Mouse (Mus musculus): ENCODE measurements around the gene Pnliprp2. TPM values are rescaled to one million over a fixed set of nuclear protein-coding genes. Genes with fewer than 3 reads are reported as not detected.

Gene Pnliprp2
- polyA plus RNA-seq, 1 experiment = not detected

- Histone ChIP-seq H3K4me3 (replicated peaks; ENCODE audit: insufficient read depth, low read depth, low read length) (no peak overlapping the region), H3K4me1 (ENCODE audit: control insufficient read depth, insufficient read depth, low read length) (no peaks in the 10 kb centered on the region), H3K27ac (ENCODE audit: insufficient read depth, low read length) (no peak overlapping the region), H3K27me3 (ENCODE audit: control insufficient read depth, insufficient read depth, low read length) (no peaks in the 10 kb centered on the region)
- DNase-seq = no peak
- TF ChIP-seq POLR2A (IDR thresholded peaks at IDR 0.05; ENCODE audit: borderline replicate concordance, insufficient read depth, low read length) (no peak), CTCF (IDR thresholded peaks at IDR 0.05; ENCODE audit: borderline replicate concordance, insufficient read depth, low read depth, low read length) (no peak)
- 87% methylated on average over 9 of the region's 9 CpGs for WGBS
Observed at GRCm38 (mm10) chr19:58805191-58805779, 45.8 kb downstream of the Pnliprp2 start.

- 8% methylated on average over 3 of the region's 3 CpGs for WGBS
- DNase-seq = peak; percentile 68 to 78
- Histone ChIP-seq H3K27me3 (ENCODE audit: control insufficient read depth, insufficient read depth, low read length) (no peaks in the 10 kb centered on the region), H3K27ac (ENCODE audit: insufficient read depth, low read length) (no peak overlapping the region), H3K4me3 (replicated peaks; ENCODE audit: insufficient read depth, low read depth, low read length) (no peak overlapping the region), H3K4me1 (ENCODE audit: control insufficient read depth, insufficient read depth, low read length) (no peaks in the 10 kb centered on the region)
- peak; percentile 95 for TF ChIP-seq CTCF (IDR thresholded peaks at IDR 0.05; ENCODE audit: borderline replicate concordance, insufficient read depth, low read depth, low read length)
- no peak for TF ChIP-seq POLR2A (IDR thresholded peaks at IDR 0.05; ENCODE audit: borderline replicate concordance, insufficient read depth, low read length)
Observed at GRCm38 (mm10) chr19:58806364-58806763, 46.8 kb downstream of the Pnliprp2 start.

GRCm38 (mm10) chr19:58808864-58809263 lies 49.3 kb downstream of the Pnliprp2 start:
- TF ChIP-seq CTCF (IDR thresholded peaks at IDR 0.05; ENCODE audit: borderline replicate concordance, insufficient read depth, low read depth, low read length) (no peak), POLR2A (IDR thresholded peaks at IDR 0.05; ENCODE audit: borderline replicate concordance, insufficient read depth, low read length) (no peak)
- WGBS = 87% methylated on average over 6 of the region's 6 CpGs
- DNase-seq = no peak
- Histone ChIP-seq H3K4me1 (ENCODE audit: control insufficient read depth, insufficient read depth, low read length) (no peaks in the 10 kb centered on the region), H3K27ac (ENCODE audit: insufficient read depth, low read length) (no peak overlapping the region), H3K27me3 (ENCODE audit: control insufficient read depth, insufficient read depth, low read length) (no peaks in the 10 kb centered on the region), H3K4me3 (replicated peaks; ENCODE audit: insufficient read depth, low read depth, low read length) (no peak overlapping the region)

DNA sequence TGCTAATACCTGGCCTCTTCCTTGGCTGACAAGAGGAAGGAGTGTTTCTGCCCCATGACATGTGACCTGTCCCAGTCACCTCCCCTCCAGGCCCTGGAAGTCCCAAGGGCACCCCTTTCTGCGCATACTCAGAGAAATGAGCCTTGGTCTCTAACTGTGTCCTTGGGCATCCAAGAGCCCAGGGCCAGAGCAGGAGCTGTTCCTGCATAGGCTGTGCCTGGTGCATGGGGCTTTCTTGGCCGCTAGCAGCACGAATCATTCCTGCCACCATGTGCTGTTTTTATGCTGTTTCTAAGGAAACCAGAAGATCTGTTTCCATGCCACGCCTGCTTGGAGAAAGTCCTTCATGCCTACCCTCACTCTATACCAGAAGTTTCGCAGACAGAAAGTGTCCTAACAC lies 51.0 kb downstream of the Pnliprp2 start:
- Histone ChIP-seq H3K27me3 (ENCODE audit: control insufficient read depth, insufficient read depth, low read length) (no peaks in the 10 kb centered on the region), H3K4me1 (ENCODE audit: control insufficient read depth, insufficient read depth, low read length) (no peaks in the 10 kb centered on the region), H3K4me3 (replicated peaks; ENCODE audit: insufficient read depth, low read depth, low read length) (no peak overlapping the region), H3K27ac (ENCODE audit: insufficient read depth, low read length) (no peak overlapping the region)
- WGBS = 65% methylated on average over 5 of the region's 5 CpGs
- no peak for DNase-seq
- TF ChIP-seq CTCF (IDR thresholded peaks at IDR 0.05; ENCODE audit: borderline replicate concordance, insufficient read depth, low read depth, low read length) (no peak), POLR2A (IDR thresholded peaks at IDR 0.05; ENCODE audit: borderline replicate concordance, insufficient read depth, low read length) (no peak)

- Histone ChIP-seq H3K4me3 (replicated peaks; ENCODE audit: insufficient read depth, low read depth, low read length) (no peak overlapping the region), H3K27ac (ENCODE audit: insufficient read depth, low read length) (no peak overlapping the region), H3K4me1 (ENCODE audit: control insufficient read depth, insufficient read depth, low read length) (no peaks in the 10 kb centered on the region), H3K27me3 (ENCODE audit: control insufficient read depth, insufficient read depth, low read length) (no peaks in the 10 kb centered on the region)
- no peak for TF ChIP-seq CTCF (IDR thresholded peaks at IDR 0.05; ENCODE audit: borderline replicate concordance, insufficient read depth, low read depth, low read length)
- TF ChIP-seq POLR2A (IDR thresholded peaks at IDR 0.05; ENCODE audit: borderline replicate concordance, insufficient read depth, low read length) = no peak
- no peak for DNase-seq
- 88% methylated on average over 13 of the region's 13 CpGs for WGBS
Observed at GRCm38 (mm10) chr19:58815179-58815922, 55.8 kb downstream of the Pnliprp2 start.

DNA sequence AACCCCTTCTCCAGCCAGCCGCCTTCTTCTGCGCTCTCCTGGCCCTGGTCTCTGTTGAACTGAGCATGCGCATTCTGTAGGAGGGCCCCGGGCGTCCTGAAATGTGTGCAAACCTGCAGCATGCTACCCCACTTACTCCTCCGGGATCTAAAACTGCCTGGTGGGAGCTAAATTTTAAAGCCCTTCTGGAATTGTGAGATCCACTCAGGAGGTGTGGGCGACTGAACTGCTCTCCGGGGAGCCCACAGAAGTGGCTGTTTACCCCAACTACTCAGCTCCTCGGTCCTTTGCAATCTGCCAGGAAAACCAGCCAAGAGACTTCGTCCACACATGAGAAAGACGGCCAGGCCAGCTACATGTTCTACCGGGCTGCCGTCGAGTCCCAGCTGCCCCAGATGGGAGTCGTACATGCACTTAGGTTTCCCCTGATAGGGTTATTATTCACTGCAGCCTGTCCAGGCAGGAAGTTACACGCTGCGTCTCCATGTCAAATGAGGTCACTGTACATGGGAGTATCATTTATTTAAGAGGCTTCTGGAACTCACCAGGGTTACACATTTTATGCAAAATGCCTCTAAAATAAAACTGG lies 57.0 kb downstream of the Pnliprp2 start:
- TF ChIP-seq POLR2A (IDR thresholded peaks at IDR 0.05; ENCODE audit: borderline replicate concordance, insufficient read depth, low read length) = no peak
- TF ChIP-seq CTCF (IDR thresholded peaks at IDR 0.05; ENCODE audit: borderline replicate concordance, insufficient read depth, low read depth, low read length) = no peak
- H3K27me3 ChIP-seq (ENCODE audit: control insufficient read depth, insufficient read depth, low read length) = no peaks in the 10 kb centered on the region
- no peak overlapping the region for H3K4me3 ChIP-seq (replicated peaks; ENCODE audit: insufficient read depth, low read depth, low read length)
- no peaks in the 10 kb centered on the region for H3K4me1 ChIP-seq (ENCODE audit: control insufficient read depth, insufficient read depth, low read length)
- WGBS = 66% methylated on average over 17 of the region's 17 CpGs
- H3K27ac ChIP-seq (ENCODE audit: insufficient read depth, low read length) = no peak overlapping the region
- no peak for DNase-seq

- WGBS = 84% methylated on average over 11 of the region's 11 CpGs
- no peak overlapping the region for H3K4me3 ChIP-seq (replicated peaks; ENCODE audit: insufficient read depth, low read depth, low read length)
- TF ChIP-seq CTCF (IDR thresholded peaks at IDR 0.05; ENCODE audit: borderline replicate concordance, insufficient read depth, low read depth, low read length) (no peak), POLR2A (IDR thresholded peaks at IDR 0.05; ENCODE audit: borderline replicate concordance, insufficient read depth, low read length) (no peak)
- no peak overlapping the region for H3K27ac ChIP-seq (ENCODE audit: insufficient read depth, low read length)
- H3K4me1 ChIP-seq (ENCODE audit: control insufficient read depth, insufficient read depth, low read length) = peaks cover 6% of the 10 kb centered on the region
- no peaks in the 10 kb centered on the region for H3K27me3 ChIP-seq (ENCODE audit: control insufficient read depth, insufficient read depth, low read length)
- no peak for DNase-seq
Observed at GRCm38 (mm10) chr19:58817398-58817797, 57.9 kb downstream of the Pnliprp2 start.

Data from cerebellum, adult 2 months (tissue).